Mouse (Mus musculus): ENCODE measurements around the gene Nmur1. TPM values are rescaled to one million over a fixed set of nuclear protein-coding genes. Genes with fewer than 3 reads are reported as not detected.

Nmur1 gene
- not detected for polyA plus RNA-seq (2014; fragmentation: Illumina TruSeq; extraction: RNeasy Lipid Tissue Mini Kit (QIAGEN cat#74804))

DNA sequence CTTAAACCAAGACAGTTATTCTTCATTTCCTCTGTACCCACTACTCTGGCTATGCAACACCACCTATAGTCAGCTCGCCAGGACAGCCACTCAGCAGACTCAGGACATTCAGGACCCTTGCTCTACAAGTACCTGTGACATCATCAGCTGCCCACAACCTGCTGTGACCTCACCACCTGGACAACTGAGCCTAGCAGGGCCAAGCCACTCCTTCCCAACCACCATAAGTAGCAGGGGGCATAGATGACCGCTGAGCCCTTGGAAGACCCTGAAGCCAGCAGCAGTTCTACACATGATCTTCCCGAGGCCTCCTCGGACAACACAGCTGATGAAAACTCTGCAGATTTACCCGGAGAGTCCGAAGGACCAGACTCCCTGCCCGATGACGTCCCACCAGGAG lies at the start of gene Nmur1, which contains the start of gene Tex44:
Nmur1 (minus strand) TSS at position 101 of the 400 bp plus-strand sequence.
Tex44 (plus strand) TSS at position 202 of the 400 bp plus-strand sequence.

DNA sequence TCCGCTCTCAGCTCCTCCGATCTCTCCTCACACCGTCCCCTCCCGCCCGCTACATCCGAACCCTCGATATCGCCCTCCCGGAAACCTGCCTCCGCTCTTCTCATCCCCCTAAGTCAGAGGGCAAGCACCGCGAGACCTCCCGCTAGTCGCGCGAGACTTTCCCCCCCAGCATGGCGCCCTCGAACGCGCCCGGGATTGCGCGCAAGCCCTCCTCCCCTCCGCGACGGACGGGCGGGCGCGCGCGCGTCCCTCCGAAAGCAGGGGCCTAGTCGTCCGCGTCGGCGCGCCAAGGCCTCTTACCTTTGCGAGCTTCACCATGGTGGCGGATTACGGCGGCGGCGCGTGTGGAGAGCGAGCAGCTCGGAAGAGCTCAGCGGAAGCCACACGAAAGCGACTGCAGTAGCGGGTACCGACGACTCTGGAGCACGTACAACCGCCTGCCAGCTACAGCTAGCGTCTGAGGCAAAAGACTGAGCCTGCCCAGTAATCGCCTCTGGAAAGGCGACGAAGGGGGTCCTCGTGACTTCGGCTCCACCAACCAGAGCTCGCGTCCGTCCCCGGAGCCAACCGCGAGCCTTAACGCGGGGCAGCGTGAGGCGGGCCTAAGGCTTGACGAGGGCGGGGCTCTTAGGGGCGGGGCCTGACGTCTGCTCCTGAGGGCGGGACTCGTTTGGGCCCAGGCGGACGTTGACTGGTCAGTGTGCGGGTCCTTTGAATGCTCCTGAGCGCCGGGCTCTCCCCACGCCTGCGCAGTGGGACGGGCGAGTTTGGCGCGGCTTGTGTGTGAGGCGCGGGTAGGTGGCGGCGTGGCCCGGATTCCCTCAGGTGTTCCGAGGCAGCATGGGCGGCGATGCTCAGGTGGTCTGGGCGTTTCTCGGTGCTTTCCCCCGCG lies 66.9 kb downstream of the Nmur1 start, which contains the start of gene Ncl:
Ncl (minus strand) TSS at position 495 of the 892 bp plus-strand sequence.

Other genes starting within 250 kb of the Nmur1 start
- gene B3gnt7, start 123.4 kb downstream of the Nmur1 start, polyA plus RNA-seq (2014; fragmentation: Illumina TruSeq; extraction: RNeasy Lipid Tissue Mini Kit (QIAGEN cat#74804)), result 0.68 TPM
- gene Ncl, start 66.8 kb downstream of the Nmur1 start, polyA plus RNA-seq (2014; fragmentation: Illumina TruSeq; extraction: RNeasy Lipid Tissue Mini Kit (QIAGEN cat#74804)), result 872 TPM
- not detected for gene Tex44, start 101 bp upstream of the Nmur1 start, polyA plus RNA-seq (2014; fragmentation: Illumina TruSeq; extraction: RNeasy Lipid Tissue Mini Kit (QIAGEN cat#74804))
- 4,721 TPM for gene Ptma, start 100.5 kb upstream of the Nmur1 start, polyA plus RNA-seq (2014; fragmentation: Illumina TruSeq; extraction: RNeasy Lipid Tissue Mini Kit (QIAGEN cat#74804))
- gene Pde6d, start 156.4 kb upstream of the Nmur1 start, polyA plus RNA-seq (2014; fragmentation: Illumina TruSeq; extraction: RNeasy Lipid Tissue Mini Kit (QIAGEN cat#74804)), result 28.4 TPM
- 2.5 TPM for gene Cops7b, start 156.7 kb upstream of the Nmur1 start, polyA plus RNA-seq (2014; fragmentation: Illumina TruSeq; extraction: RNeasy Lipid Tissue Mini Kit (QIAGEN cat#74804))
- 43.8 TPM for gene Nppc, start 244.3 kb upstream of the Nmur1 start, polyA plus RNA-seq (2014; fragmentation: Illumina TruSeq; extraction: RNeasy Lipid Tissue Mini Kit (QIAGEN cat#74804))

Measured in ovary, adult 10 weeks (tissue).